Mouse (Mus musculus) kidney, adult 9 months (tissue): Measurements from ENCODE around the gene Baiap2.

Experiments used
- DNase-seq: peaks from one replicate; pipeline ENCODE4 v3.0.0; 2022

Gene Baiap2

DNA sequence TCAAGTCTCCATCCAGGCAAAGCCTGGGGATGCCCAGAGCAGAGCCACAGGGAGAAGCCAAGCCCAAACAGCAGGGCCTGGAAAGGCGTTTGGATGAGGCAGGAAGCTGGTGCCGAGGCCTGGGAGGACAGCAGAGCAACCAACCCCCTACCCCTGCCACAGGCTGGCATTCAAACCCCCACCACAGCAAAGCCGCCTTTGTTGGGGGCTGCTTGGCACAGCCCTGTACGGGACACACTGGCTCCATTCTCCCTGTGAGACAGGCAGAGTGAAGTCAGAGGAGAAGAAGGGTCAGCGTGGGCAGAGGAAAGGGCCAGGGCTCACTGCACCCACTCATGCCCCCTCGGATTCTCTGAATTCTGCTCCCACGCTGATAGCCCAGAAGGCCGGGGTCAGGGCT, 74.4 kb downstream of the Baiap2 start:
- DNase-seq = no peak

DNA sequence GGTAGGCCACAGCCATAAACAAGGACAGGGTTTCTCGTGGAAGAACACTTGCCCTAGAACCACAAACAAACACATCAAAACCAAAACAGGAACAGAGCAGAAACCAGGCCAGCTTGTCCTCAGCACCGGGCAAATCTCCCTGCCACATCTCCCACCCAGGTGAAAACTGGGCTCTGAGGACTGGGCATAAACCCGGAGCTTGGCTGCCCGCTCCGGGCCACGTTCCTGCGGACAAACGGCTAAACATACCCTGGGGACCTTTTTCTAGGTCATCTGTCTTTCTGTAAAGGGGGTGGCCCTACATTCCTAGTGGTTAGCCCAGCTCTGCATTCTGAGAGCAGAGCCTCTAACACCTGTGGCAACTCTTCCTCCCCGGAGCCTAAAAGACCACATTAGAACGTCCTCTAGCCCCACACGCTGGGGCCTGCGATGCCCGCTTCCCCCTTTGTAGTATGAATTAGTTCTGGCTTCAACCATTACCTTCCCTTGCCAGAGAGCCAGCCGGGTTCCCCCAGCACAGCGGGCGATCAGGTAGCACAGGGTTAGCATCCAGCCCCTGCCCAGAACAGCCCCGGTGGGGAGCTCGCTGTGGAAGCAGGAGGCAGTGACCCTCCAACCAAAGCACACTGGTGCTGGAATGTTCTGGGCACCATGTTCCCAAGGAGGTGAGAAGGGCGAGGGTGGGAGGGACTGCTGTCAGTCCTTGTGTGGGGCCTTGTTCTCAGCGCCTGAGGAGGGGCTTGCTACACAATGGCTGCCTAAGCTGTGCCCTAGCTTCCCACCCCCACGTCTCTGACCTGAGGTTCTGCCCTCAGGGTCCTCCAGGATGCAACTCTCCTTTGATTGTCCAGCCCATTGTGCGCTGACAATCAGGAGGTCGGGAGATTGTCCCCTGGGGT, 77.2 kb downstream of the Baiap2 start:
- DNase-seq = no peak

- no peak for DNase-seq
Observed at GRCm38 (mm10) chr11:120021367-120021766, 78.8 kb downstream of the Baiap2 start.

DNA sequence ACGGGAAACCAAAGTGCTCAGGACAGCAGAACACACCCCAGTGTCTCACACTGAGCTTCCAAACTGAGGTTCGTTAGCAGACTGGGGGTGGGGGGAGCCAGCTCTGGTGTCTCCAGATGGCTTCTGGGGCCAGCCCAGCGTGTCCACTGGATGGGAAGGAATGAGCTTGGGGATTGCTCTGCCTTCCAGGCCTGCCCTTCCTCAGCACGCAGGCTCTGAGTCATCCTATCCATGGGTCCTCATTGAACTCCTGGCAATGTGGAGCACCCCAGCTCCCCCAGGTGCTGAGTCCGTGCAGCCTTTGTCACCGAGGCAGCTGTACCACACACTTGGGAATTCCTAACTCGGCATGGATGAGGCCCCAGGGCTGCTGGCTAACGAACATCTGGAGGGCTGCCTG, 79.7 kb downstream of the Baiap2 start:
- no peak for DNase-seq

DNA sequence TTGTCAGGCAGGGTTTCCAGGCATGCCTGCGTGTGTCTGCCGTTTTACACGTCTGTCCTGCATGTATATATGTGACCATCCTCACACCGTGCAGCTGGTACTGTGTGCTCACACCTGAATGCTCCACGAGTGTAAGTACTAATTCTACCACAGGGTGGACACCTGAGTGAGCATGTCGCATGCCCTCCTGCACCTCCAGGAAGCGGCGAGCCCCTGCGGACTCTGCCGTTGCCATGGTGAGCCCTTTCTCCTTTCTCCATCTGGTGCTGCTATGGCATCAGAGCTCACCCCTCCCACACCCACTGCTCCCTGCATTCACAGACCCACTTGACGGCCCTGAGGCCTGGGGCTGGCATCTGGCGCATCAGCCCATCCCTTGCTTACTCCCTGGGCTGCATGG, 80.3 kb downstream of the Baiap2 start:
- no peak for DNase-seq

DNA sequence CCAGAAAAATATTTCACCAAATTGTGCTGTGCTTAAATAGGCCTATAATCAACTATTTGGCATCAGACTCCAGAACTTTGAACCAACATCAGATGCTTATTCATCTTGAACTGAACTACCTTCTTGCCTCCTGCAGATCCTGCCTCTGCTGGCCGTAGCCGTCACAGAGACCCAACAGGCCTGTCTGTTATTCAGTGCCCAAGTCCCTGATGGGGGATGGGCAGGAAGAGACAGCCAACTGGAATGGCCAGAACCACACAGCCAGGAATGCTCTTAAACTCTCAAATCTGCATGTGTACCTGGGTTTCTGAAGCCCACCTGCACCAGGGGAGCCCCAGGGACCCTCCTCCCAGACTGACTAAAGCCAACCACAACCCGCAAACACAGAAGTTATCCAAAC, 84.4 kb downstream of the Baiap2 start:
- peak; percentile 62 for DNase-seq

GRCm38 (mm10) chr11:120028319-120029092, 85.9 kb downstream of the Baiap2 start:
- peak; percentile 89 for DNase-seq

- peak; percentile 82 for DNase-seq
Observed at GRCm38 (mm10) chr11:120029431-120030144, 87.0 kb downstream of the Baiap2 start.

DNA sequence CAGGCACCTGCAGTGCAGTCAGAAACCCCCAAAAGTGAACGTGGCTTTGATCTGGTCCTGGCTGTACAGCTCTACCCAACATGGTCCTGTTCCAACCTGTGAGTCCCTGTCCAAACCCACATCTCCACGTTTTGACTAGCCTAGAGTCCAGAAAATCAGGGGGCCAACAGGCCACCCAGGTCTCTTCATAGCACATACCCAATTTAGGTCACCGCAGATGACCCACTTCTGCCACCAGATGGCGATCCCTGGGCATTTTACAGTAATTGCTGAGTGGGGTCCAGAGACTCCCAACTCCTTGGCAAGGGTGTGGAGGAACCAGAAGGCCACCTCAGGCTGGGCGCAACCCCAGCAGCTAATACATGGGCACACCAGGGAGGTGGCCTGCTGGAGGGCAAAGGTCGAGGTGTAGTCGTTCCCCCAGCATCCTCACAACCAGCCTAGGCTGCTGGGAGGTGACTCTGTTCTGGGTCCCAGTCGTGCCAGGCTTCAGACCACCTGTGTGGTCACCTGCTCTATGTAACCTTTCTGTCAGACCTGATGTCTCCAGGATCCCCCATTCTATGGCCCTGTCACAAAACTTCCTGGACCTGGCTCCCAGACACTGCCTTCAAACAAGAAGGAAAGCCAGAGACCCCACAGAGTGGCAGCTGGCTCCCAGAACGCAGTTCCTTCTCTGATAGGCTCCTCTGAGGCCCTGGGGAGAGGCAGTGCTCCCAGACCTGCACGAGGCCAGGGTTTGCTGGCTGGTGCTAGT, 87.8 kb downstream of the Baiap2 start:
- DNase-seq = peak; percentile 62

DNA sequence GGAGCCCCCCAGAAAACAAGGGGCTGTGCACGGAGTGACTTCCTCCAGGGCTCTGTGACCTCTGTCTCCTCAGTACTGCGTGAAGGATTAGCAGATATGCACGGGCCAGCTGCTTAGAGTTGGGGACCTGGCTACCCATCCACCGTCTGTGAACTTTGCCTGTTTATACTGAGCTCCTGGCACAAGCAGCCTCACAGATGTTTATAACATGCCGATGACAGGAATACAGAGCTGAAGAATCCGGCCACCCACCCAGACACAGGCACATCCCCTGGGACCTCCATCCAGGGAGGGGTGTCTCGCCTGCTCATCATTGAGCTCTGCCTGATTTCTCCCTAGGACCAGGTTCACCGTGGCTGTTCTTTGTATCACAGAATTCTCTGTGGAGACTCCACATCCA, 89.5 kb downstream of the Baiap2 start:
- no peak for DNase-seq

GRCm38 (mm10) chr11:120033473-120033872, 90.9 kb downstream of the Baiap2 start:
- no peak for DNase-seq

DNA sequence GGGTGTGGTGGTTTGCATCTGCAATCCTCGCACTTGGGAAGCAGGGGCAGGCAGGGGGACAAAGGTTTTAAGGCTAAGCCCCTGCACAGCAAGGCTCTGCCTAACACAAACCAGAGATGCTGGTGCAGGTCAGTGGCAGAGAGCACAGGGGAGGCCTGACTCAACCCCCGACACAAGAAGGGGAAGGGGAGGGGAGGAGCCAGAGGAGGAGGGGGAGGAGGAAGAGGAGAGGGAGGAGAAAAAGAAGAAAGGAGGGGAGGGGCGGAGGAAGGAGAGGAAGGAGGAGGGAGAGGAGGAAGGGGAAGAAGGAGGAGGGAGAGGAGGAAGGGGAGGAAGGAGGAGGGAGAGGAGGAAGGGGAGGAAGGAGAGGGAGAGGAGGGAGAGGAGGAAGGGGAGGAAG, 91.7 kb downstream of the Baiap2 start:
- DNase-seq = no peak

DNA sequence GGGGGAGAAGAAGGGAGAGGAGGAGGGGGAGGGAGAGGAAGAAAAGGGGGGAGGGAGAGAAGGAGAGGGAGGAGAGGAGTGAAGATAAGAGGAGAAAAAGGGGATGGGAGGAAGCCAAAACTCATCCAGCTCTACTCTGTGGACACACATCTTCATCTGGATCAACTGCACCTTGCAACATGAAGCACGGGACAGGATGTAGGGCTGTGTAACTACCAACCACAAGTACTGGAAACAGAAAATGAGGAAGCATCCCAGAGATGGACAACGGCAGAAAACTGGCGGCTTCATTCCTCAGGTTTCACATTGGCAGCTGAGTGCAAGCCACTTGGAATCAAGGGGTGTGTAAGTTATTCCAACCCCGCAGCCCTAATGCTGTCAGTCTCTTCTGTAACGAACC, 92.2 kb downstream of the Baiap2 start:
- DNase-seq = no peak

GRCm38 (mm10) chr11:120039581-120039980, 97.0 kb downstream of the Baiap2 start:
- peak; percentile 34 for DNase-seq

DNA sequence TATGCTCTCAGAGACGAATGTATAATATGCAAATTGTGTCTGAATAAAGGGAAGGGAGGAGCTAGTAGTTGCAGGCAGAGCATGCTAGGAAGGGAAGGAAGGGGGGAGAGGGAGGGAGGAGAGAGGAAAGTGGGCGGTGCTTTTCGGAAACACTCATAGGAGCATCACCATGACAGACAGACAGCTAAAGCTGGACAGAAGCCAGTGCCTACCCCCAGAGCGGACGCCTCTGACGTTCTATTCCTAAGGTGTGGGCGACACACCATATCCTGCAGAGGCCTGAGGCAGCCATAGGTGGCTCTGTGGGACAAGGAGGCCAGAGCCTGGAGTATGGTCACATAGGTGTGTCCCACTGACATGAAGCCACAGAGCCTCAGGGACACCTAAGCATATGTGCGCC, 97.9 kb downstream of the Baiap2 start:
- DNase-seq = no peak

- DNase-seq = peak; percentile 82
Observed at GRCm38 (mm10) chr11:120041191-120042123, 98.9 kb downstream of the Baiap2 start.

- DNase-seq = no peak
Observed at GRCm38 (mm10) chr11:120042141-120042838, 99.7 kb downstream of the Baiap2 start.

- no peak for DNase-seq
Observed at GRCm38 (mm10) chr11:120045341-120045740, 102.8 kb downstream of the Baiap2 start.

DNA sequence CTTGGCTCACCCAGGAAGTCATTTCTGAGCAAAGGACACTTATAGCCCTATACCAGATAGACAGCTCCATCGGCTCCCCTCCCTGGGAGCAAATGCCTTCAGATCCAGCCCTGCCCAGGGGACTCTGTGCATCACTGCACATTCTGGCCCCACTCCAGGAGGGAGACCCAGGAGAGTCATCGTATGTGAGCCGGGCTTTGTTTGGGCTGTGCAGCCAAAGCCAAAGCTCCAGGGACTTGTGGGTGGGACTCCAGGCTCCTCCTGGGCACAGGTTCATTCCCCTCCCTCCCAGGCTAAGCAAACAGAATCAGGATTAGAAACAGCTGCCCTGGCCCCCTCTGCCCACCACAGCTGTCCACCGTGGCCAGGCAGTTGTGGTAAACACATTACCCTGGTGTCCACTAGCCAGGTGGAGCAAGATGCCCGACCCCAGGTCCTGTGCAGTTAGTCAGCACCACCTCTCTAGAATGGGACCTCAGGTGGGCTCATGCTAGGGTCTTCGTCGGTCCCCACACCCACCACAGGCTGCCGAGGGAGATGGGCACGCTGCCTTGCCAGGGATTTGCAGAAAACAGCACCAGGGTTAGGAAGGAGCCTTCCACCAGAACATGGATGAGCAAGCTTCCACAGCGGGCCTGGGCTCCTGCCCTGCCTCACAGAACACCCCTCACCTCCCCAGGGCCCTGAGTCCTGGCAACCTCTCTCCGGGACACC, 103.4 kb downstream of the Baiap2 start:
- no peak for DNase-seq

GRCm38 (mm10) chr11:120046553-120047191, 104.1 kb downstream of the Baiap2 start, which contains the start of gene Aatk:
Gene Aatk, minus strand, starts transcription at chr11:120047167.
- no peak for DNase-seq
